Mouse (Mus musculus) brown adipose tissue, adult 24 weeks (tissue): ENCODE results near the gene Epb41. TPM values are rescaled to one million over a fixed set of nuclear protein-coding genes. Genes with fewer than 3 reads are reported as not detected.

Experiments
- H3K27ac ChIP-seq: fragments of 200-500 bp; replicated peaks from 2 replicates; pipeline ENCODE4 v1.5.1; 2012; ENCODE audit warnings: low read depth, mild to moderate bottlenecking, low read length
- H3K4me1 ChIP-seq: fragments of 200-500 bp; 2 replicates; pipeline ENCODE4 v1.6.1; 2012; ENCODE audit warnings: low read length, mixed read lengths; ENCODE audit not compliant: control insufficient read depth, insufficient read depth, insufficient read length
- H3K4me3 ChIP-seq: fragments of 200-500 bp; 2 replicates; pipeline ENCODE4 v1.5.1; 2012; ENCODE audit warnings: low read depth, mild to moderate bottlenecking, low read length, moderate library complexity; ENCODE audit not compliant: insufficient read depth
- polyA plus RNA-seq: library from polyadenylated mRNA; stranded (reverse); fragments of >200 nt; gene quantifications from 2 replicates; pipeline ENCODE4 v1.2.4, GENCODE M21; 2012; ENCODE audit not compliant: missing spikeins, insufficient read depth, insufficient read length

Epb41 gene
- polyA plus RNA-seq, 1 experiment = 44.1 TPM

DNA sequence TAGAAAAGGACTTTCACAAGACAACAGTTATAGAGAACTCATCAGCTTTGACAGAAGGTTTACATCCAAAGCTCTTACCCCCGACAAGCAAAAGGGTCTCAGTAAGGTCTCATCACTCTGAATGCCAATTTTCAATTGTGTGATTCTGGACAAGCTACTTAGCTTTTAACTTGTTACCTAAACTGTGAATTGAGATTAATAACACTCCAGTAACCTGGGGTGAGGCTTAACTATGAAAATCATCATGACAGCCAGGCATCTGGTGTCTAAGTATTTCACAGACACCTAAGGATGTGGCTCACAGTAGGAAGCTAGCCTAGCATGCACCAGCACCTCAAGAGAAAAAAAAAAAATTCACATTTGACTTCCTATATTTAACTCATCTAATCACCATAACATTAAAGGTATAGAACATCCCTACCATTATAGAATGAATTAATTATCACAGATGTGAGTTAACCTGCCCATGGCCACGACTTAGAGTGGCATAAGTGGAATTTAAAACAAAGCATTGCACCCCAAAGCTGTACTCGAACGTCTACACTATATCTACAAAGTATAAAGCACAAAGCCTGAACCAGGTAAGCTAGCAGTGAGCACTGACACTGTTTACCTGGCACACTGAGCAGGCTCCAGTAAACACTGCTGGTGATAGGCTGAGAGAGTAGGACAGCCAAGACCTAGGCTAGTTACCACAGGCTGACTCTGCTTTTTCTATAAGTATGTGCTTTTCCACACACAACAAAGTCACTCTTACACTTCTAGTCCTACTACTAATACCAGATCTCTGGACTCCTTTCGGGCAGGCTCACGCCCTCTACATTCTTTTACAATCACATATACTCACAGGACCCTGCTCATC is 33.4 kb downstream of the Epb41 start:
- H3K4me3 ChIP-seq = no peak overlapping the region
- peaks cover 12% of the 10 kb centered on the region for H3K4me1 ChIP-seq
- H3K27ac ChIP-seq = no peak overlapping the region

DNA sequence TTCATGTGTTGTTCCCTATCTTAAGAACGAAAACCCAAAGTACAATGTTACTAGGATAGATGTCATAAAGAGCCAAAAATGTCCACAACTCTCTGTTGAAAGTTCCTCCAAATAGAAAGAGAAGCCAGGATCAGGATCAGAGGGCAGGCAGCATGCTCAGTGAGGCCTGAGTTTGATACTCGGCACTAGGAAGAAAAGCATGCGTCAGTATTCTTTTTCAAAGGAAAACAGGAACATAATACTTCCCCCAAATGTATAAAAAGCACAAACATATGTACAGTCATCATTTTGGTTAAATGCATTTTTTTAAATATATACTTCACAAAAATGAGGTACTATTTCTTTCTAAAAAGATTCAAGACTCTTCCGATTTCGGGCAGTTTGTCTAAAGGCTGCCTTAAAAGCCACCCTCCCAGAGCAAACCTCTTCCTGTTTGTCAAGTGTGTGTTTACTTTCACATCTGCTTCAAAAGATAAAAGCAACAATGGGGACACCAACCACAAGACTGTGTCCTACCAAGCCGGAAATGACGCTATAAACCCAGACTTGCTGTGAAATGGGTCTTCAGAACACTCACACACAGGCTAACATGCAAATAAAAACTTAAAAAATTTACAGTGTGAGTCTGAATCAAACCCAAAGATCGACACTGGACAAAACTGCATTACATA is 35.0 kb downstream of the Epb41 start:
- H3K4me3 ChIP-seq = no peak overlapping the region
- H3K27ac ChIP-seq = peak overlapping the region; percentile 81
- H3K4me1 ChIP-seq = peaks cover 14% of the 10 kb centered on the region

DNA sequence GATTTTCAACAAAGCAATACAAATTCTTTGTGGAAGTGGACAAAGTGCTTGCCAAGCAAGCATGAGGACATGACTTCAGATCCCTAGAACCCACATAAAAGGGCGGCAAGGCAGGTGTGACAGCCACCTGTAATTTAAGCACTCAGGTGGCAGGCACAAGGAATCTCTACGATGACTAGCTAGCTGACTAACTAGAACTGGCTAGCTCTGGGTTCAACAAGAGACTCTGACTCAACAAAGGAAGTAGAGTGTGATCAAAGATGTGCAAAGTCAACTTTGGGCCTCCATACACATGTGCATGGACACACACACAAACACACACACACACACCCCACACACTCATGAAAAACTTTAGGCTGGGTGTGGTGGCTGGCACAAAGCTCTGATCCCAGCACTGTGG is 35.6 kb downstream of the Epb41 start:
- Histone ChIP-seq H3K4me1 (peaks cover 14% of the 10 kb centered on the region), H3K4me3 (no peak overlapping the region), H3K27ac (peak overlapping the region; percentile 81)

DNA sequence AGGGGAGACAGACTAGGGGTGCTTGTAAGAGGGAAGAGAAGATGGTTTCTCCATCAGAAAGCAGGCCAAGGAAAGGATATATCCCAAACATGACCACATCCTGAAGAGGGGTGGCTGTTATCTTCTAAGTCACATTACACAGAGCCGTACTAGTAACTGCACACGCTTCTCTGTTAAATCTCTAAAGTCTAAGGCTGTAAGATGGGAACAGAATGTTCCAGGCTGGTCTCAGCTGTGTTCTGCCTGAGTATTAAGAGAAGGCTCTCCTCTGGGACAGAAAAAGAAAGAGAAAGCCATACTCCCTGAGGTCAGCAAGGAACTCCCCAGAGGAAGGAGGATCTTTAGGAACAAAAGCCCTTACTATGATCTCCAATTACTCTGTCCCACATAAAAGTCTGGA is 36.3 kb downstream of the Epb41 start:
- peaks cover 14% of the 10 kb centered on the region for H3K4me1 ChIP-seq
- peak overlapping the region; percentile 75; the same call in 1 of the 2 replicates for H3K27ac ChIP-seq
- no peak overlapping the region for H3K4me3 ChIP-seq

DNA sequence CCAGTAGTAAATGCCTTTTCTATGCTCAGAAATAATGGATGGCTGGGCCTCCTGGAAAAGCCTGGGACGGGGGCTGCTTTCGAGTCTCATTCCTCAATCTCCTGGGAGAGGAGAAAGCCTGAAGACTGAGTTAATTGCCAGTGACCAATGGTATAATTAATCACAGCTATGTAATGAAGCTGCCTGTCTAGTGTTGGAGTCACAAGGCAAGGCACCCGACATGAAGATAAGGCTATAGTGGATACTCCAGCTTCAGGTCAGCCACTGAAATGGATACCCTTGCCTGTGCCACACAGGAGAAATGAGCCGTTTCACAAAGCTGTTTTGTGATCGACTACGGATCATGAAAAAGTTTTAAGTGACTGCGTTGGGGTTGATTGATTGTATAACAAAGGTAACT is 37.1 kb downstream of the Epb41 start:
- H3K4me1 ChIP-seq = peaks cover 14% of the 10 kb centered on the region
- 0 out of 2 replicates have a peak overlapping the region, but pooled peaks have one; percentile 0 for H3K27ac ChIP-seq
- no peak overlapping the region for H3K4me3 ChIP-seq

DNA sequence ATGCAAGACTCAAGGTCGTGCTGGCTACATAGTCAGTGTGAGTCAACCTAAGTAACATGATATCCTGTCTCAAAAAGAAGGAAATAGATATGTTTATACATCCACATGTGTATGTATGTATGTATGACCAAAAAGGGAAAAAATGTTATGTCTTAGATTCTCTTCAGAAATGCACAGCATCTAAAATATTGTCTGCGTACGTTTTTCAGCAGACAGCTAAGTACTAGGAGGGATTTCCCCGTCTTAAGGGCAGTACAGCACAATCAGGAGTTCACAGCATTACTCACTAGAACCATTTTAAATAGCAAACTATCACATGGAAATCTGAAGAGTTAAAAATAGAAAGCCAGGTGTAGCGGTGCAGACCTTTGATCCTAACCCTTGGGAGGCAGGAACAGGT is 38.0 kb downstream of the Epb41 start:
- no peak overlapping the region for H3K27ac ChIP-seq
- no peak overlapping the region for H3K4me3 ChIP-seq
- H3K4me1 ChIP-seq = peaks cover 14% of the 10 kb centered on the region

DNA sequence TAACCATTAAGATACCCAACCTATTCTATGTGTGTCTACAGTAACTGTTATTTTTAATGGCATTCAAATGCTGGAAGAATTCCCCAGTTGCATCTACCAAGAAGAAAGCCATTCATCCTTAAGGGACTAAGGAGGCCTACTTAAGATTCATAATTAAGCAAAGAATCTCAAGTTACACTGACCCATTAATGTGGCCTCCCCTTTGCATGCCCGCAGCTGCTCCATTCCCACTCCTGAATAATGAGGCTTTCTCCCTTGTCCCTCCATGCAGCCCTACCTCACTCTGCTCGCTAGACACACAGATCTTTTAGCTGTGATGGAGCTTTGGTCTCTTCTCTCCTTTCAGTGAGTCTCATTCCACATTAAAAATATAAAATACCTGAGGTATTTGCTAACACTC is 40.9 kb downstream of the Epb41 start:
- peaks cover 9% of the 10 kb centered on the region for H3K4me1 ChIP-seq
- H3K27ac ChIP-seq = no peak overlapping the region
- H3K4me3 ChIP-seq = no peak overlapping the region

DNA sequence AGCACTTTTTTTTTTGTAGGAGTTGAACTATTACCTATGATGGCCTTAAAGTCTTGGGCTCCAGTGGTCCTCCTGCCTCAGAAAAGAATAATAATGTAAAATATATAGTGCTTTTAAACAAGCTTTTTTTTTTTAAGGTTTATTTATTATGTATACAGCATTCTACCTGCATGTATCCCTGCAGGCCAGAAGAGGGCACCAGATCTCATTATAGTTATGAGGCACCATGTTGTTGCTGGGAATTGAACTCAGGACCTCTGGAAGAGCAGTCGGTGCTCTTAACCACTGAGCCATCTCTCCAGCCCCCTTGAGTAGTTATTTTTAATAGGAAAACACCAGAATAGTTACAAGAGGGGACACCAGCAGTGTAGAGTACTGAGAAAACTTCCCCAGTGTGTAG is 41.9 kb downstream of the Epb41 start:
- Histone ChIP-seq H3K4me1 (peaks cover 10% of the 10 kb centered on the region), H3K4me3 (no peak overlapping the region), H3K27ac (no peak overlapping the region)

DNA sequence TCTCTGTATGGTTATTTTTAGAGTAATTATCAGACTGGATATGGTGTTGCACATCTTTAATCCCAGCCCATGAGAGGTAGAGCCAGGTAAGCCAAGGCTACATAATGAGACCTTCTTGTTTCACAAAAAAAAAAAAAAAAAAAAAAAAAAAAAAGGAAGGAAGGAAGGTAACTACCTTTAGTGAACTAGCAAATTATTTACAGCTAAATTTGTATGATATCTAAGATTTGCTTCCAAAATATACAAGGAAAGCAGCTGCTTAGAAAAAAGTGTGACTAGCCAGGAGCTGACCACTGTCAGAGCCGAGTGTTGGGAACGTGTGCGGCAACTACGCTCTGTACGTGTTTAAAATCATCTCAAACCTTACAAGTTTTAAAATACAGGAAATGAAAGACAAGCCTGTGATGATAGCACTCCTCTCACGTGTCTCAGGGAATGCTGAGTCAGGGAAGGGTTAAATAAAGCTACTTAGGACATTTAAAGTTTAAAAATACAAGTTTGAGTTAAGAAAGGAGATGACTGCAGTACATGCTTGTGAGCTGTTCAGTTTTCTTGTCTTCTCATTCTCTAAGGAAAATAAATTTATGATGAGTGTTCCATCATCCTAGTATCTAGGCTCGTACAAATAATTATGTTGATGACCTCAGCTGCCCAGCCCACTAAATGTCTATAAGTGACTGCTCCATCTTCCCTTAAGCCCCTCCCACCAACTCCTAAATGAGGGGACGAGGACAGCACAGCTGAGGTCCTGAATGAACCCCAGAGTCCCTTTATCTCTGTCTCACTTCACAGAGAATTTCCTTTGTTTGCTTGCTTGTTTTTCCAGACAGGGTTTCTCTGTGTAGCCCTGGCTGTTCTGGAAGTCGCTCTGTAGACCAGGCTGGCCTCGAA is 45.0 kb downstream of the Epb41 start:
- peaks cover 13% of the 10 kb centered on the region for H3K4me1 ChIP-seq
- no peak overlapping the region for H3K4me3 ChIP-seq
- no peak overlapping the region; the same call in 1 of the 2 replicates for H3K27ac ChIP-seq

DNA sequence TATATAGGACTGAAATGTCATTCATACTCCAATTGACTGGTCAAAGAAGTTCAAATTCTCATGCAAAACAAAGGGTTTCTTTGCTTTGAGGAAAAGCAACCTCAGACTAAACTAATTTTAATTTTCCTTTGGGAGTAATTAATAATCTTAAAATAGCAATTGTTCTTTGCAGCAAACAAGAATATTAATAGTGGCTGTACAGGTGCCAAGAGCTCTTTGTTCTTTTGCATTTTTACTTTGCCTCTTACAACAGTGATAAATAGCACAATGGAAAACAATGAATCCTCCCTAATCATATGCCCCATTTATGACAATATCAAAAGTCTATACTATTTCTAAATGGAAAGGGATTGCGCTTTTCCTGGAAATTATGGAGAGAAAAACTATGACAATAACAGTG is 47.3 kb downstream of the Epb41 start:
- no peak overlapping the region for H3K4me3 ChIP-seq
- peak overlapping the region; percentile 90 for H3K27ac ChIP-seq
- peaks cover 14% of the 10 kb centered on the region for H3K4me1 ChIP-seq

DNA sequence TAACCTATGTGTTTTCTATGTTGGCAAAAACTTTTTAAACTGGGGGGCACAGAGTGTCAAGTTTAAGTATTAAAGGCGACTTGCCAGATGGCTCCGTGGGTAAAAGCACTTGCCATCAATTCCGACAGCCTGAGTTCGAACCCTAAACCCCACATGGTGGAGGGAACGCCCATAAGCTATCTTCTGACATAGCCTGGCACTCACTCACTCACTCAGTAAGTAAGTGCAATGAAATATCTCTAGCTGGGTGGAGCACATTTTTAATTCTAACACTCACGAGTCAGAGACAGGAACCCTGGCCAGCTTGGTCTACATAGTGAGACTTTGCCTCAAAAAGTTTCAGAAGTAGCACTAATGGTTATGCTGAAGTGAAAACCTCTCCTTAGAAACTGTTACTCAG is 48.0 kb downstream of the Epb41 start:
- Histone ChIP-seq H3K4me1 (peaks cover 14% of the 10 kb centered on the region), H3K27ac (peak overlapping the region; percentile 60), H3K4me3 (no peak overlapping the region)

DNA sequence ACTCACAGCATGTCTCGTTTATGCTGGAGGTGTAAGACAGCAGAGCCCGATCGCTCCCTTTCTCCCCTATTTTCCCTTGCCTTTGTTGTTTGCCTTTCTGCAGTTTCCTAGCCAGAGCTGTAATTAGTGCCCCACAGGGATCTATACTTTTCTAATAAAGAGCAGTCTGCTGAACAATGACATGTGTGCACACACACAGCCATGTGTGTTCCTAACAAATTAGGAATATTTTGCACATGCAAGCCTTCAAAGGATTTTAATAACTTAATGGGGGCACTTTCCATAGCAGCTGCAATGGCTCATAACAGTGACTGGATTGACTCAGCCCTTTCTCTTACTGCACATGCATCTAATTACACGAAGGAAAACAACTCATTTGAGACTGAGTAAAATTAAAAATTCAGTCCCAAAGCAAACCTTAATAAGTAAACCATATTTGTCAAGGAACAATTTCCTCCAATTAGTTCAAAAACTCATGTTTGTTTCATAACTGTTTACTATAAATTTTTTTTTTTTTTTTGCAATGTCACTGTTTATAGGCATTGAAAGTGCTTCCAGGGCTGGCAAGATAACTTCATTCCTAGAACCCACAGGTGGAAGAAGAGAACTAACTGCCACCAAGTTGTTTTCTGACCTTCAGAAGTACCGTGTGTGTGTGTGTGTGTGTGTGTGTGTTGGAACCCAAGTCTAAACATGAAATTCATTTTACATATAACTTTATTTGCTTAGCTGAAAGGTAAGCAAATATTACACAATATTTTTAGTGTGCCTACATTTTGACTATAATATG is 49.2 kb downstream of the Epb41 start:
- no peak overlapping the region for H3K4me3 ChIP-seq
- peaks cover 14% of the 10 kb centered on the region for H3K4me1 ChIP-seq
- H3K27ac ChIP-seq = no peak overlapping the region

DNA sequence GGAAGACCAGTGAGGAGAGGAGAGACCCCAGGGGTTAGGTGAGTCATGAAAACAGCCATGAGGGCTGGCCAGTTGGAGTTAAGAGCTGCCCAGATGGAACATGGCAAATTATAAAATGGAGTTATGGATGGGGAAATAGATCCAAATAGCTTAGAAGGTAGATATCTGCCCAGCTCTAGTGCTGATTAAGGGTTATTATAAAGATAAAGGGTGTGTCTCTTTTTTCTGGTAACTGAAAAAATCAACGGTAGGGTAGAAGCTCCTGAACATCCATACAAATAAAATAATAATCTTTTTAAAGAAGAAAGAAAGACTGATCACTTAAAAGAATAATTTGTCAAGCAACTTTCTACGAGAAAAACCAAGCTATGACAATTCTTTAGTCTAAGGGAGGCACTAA is 49.9 kb downstream of the Epb41 start:
- no peak overlapping the region for H3K27ac ChIP-seq
- no peak overlapping the region for H3K4me3 ChIP-seq
- peaks cover 14% of the 10 kb centered on the region for H3K4me1 ChIP-seq

DNA sequence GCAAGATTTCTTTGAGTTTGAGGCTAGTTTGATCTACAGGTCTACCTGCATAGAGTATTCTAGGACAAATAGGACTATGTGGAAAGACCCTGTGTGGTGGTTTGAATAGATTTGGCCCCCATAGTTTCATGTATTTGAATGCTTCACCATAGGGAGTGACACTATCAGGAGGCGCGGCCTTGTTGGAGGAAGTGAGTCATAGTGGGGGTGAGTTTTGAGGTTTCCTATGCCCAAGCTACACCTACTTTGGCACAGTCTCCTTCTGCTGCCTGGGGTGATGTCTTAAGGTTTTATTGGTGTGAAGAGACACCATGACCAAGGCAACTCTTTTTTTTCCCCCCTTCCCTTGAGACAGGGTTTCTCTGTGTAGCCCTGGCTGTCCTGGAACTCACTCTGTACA is 51.3 kb downstream of the Epb41 start:
- Histone ChIP-seq H3K4me3 (no peak overlapping the region), H3K4me1 (peaks cover 11% of the 10 kb centered on the region), H3K27ac (no peak overlapping the region)
